Mouse (Mus musculus): ENCODE measurements around the gene Bex1. TPM values are rescaled to one million over a fixed set of nuclear protein-coding genes. Genes with fewer than 3 reads are reported as not detected.

Gene Bex1
- polyA plus RNA-seq, 1 experiment from 2014 or later: 223 TPM

DNA sequence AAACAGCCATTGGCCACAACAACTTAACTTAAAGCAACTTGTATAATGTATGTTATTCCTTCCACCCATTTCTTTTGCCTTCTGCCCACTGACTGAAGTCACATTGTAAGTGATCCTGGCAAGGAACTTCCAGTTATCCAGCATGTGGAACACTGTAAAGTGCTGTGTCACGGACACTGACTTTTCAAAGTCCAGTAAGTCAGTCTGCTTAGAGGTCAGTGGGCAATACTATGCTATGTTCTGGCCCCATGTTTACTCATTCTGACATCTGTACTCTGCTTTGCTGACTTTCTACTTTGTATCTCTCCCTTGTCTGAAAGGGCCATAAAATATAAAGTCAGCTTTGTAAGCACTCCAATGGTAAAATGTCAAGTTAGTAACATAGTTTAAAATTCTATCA is 32.2 kb downstream of the Bex1 start:
- Histone ChIP-seq H3K27ac (ENCODE audit: low read length) (no peak overlapping the region), H3K4me3 (replicated peaks; ENCODE audit: low read length) (no peak overlapping the region), H3K36me3 (ENCODE audit: control insufficient read depth, insufficient read depth) (no peaks in the 10 kb centered on the region), H3K27me3 (replicated peaks; ENCODE audit: control insufficient read depth, insufficient read depth, low read length) (no peaks in the 10 kb centered on the region; the same call in 1 of the 2 replicates), H3K4me1 (replicated peaks; ENCODE audit: control insufficient read depth, insufficient read depth, low read length) (no peaks in the 10 kb centered on the region), H3K4me2 (ENCODE audit: low read length) (no peak overlapping the region), H3K9ac (replicated peaks; ENCODE audit: low read depth, low read length) (no peak overlapping the region), H3K9me3 (ENCODE audit: control insufficient read depth, low read length) (no peaks in the 10 kb centered on the region)
- WGBS: 79% methylated on average over 1 of the region's 1 CpGs
- ATAC-seq: no peak

DNA sequence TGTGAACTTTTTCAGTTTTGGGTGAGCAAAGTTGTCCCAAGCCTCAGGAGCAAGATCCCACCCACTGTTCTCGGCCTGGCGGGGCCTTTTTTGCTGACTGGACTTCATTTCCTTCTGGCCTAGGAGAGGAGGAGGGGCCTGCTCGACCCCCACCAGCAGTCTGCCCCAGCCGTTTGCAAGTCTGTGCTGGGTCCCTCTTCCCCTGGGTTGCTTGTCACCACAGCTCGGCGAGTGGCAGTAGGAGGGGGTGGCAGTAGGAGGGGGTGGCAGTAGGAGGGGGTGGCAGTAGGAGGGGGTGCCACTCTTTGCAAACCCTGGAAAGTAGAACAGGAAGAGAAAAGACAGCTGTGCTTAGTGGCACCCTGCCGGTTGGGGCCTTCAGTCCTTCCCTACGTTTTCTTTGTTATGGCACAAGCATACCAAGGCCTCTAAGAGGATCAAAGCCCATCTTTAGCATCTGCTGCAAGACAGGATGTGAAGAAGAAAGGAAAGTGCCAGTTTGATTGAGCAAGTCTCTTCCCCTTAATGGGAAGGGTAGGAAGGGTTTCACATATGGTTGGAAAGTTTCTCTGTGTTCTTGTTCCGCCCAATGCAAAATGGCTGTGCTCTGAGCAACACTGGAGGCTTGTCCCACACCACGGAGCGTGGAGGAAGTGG is 34.3 kb downstream of the Bex1 start:
- Histone ChIP-seq H3K27me3 (replicated peaks; ENCODE audit: control insufficient read depth, insufficient read depth, low read length) (no peaks in the 10 kb centered on the region; the same call in 1 of the 2 replicates), H3K4me3 (replicated peaks; ENCODE audit: low read length) (no peak overlapping the region), H3K9me3 (ENCODE audit: control insufficient read depth, low read length) (no peaks in the 10 kb centered on the region), H3K36me3 (ENCODE audit: control insufficient read depth, insufficient read depth) (no peaks in the 10 kb centered on the region), H3K27ac (ENCODE audit: low read length) (no peak overlapping the region), H3K4me1 (replicated peaks; ENCODE audit: control insufficient read depth, insufficient read depth, low read length) (no peaks in the 10 kb centered on the region), H3K9ac (replicated peaks; ENCODE audit: low read depth, low read length) (no peak overlapping the region), H3K4me2 (ENCODE audit: low read length) (no peak overlapping the region)
- ATAC-seq: no peak
- 23% methylated on average over 11 of the region's 11 CpGs for WGBS

DNA sequence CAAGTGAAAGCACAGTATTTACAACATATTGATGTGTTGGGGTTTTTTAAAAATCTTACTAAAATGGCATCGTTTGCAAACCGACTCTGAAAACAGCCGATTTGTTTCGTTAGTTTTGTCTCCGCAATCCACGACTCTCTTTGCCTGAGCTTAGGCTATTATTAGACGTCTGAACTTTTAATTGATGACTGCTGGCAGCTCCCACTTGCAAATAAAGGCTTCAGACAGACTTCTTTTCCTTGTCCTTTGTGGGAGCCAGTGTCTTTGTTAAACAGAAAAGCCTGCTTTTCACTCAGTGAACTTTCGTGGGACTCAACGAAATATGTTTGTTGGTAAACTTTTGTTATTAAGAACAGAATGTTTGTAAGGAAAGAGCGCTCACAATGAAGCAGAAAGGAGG is 42.5 kb downstream of the Bex1 start:
- Histone ChIP-seq H3K27ac (ENCODE audit: low read length) (0 out of 2 replicates have a peak overlapping the region, but pooled peaks have one; percentile 33), H3K9ac (replicated peaks; ENCODE audit: low read depth, low read length) (0 out of 2 replicates have a peak overlapping the region, but pooled peaks have one; percentile 41), H3K9me3 (ENCODE audit: control insufficient read depth, low read length) (no peaks in the 10 kb centered on the region), H3K27me3 (replicated peaks; ENCODE audit: control insufficient read depth, insufficient read depth, low read length) (no peaks in the 10 kb centered on the region), H3K36me3 (ENCODE audit: control insufficient read depth, insufficient read depth) (no peaks in the 10 kb centered on the region), H3K4me2 (ENCODE audit: low read length) (peak overlapping the region; percentile 55), H3K4me1 (replicated peaks; ENCODE audit: control insufficient read depth, insufficient read depth, low read length) (peaks cover 4% of the 10 kb centered on the region), H3K4me3 (replicated peaks; ENCODE audit: low read length) (peak overlapping the region; percentile 62)
- ATAC-seq: no peak
- 27% methylated on average over 10 of the region's 10 CpGs for WGBS

DNA sequence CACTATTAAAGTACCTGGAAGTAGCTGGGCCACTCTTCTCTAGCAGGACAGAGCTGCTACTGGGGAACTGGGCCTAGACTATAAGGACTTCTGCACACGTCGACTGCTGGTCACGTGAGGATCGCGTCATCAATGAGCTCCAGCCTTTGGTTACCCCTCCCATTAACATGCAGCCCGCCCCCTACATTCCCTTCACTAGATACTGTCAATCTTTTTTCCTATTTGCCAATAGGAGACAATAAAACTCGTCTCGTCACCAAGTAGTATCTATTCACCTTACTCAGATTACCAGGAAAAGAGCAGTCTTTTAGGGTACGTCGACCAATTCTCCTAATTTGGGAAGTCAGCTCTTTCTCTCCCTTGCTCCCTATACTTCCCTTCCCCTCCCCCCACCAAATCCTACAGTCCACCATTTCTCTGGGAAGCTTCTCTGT is 43.2 kb downstream of the Bex1 start, which contains the start of gene Tceal8:
Gene Tceal8 (minus strand): TSS at position 225 of the 434 bp plus-strand sequence.
- 8% methylated on average over 10 of the region's 10 CpGs for WGBS

DNA sequence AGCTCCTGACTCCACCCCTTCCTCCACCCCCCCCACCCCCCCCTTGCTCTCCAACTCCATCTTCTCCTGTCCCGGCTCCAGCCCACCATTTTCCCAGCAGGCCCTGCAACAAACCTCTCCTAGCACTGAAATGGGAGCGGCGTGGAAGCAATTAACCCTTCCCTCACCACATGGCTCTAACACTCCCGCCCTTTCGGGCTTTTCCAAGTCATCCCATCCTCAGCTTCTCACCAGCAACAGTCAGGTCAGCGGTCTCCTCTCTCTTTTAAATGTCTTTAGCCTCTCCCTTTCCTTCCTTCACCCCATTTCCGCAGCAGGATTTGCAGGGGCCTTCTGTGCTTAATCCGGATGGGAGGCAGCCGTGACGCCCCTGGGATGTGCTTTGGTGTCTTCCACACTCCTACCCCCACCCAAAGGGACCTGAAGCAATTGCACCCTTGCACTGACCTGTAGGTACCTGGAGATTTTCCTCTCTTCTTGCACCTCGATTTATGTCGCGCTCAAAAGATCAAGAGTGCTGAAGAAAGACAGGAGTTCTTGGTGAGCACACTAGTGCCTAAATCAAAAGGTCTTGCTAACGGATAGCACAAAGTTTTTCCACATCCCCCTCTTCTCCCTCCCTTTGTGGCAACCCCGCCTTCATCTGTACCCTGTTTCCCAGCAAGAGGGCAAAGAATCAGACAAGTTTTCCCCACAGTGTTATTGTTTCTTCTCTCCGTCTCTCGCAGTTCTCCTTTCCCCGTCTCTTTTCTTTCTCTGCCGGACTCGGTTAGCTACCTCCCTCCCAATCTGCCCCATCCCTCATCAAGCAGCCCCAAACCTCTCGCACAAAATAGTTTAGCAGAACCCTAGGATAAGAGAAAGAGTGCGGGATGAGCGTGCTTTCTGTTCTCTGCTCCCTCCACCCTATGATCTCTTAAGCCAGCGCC is 43.9 kb downstream of the Bex1 start:
- H3K36me3 ChIP-seq (ENCODE audit: control insufficient read depth, insufficient read depth): no peaks in the 10 kb centered on the region
- H3K4me2 ChIP-seq (ENCODE audit: low read length): peak overlapping the region; percentile 60
- 23% methylated on average over 23 of the region's 24 CpGs for WGBS
- peak; percentile 70 for ATAC-seq
- peak overlapping the region; percentile 61 for H3K9ac ChIP-seq (replicated peaks; ENCODE audit: low read depth, low read length)
- no peaks in the 10 kb centered on the region for H3K27me3 ChIP-seq (replicated peaks; ENCODE audit: control insufficient read depth, insufficient read depth, low read length)
- H3K9me3 ChIP-seq (ENCODE audit: control insufficient read depth, low read length): no peaks in the 10 kb centered on the region
- peak overlapping the region; percentile 85 for H3K27ac ChIP-seq (ENCODE audit: low read length)
- peaks cover 4% of the 10 kb centered on the region for H3K4me1 ChIP-seq (replicated peaks; ENCODE audit: control insufficient read depth, insufficient read depth, low read length)
- peak overlapping the region; percentile 62 for H3K4me3 ChIP-seq (replicated peaks; ENCODE audit: low read length)

More for the DNA sequence above, 43.2 kb downstream of the Bex1 start, which contains the start of gene Tceal8:
- Histone ChIP-seq H3K9me3 (ENCODE audit: control insufficient read depth, low read length) (no peaks in the 10 kb centered on the region), H3K4me3 (replicated peaks; ENCODE audit: low read length) (peak within 1 kb of the TSS; percentile 62), H3K27me3 (replicated peaks; ENCODE audit: control insufficient read depth, insufficient read depth, low read length) (no peaks in the 10 kb centered on the region), H3K36me3 (ENCODE audit: control insufficient read depth, insufficient read depth) (no peaks in the 10 kb centered on the region), H3K27ac (ENCODE audit: low read length) (peak within 1 kb of the TSS; percentile 85), H3K4me2 (ENCODE audit: low read length) (peak within 1 kb of the TSS; percentile 60), H3K4me1 (replicated peaks; ENCODE audit: control insufficient read depth, insufficient read depth, low read length) (peaks cover 4% of the 10 kb centered on the region), H3K9ac (replicated peaks; ENCODE audit: low read depth, low read length) (peak within 1 kb of the TSS; percentile 61)
- peak; percentile 98 for ATAC-seq

DNA sequence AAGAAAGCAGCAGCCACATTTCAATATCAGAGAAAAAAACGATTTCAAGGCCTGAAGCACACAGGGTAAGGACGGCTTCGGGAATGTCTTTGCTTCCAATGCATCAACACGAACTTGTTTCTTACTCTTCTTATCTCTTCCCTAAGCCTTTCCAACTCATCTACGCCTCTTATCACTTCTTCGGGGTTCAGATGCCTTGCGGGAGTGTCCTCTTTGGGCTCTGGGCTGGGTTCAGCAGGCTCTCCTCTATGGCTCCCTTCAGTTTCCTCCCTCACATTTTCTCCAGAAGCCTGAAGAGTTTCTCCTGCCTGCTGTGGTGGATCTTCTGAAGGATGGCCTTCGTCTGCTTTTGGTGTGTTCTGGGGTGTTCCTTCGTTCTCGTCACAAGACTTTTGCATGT is 44.7 kb downstream of the Bex1 start:
- peak overlapping the region; percentile 60 for H3K4me2 ChIP-seq (ENCODE audit: low read length)
- H3K4me3 ChIP-seq (replicated peaks; ENCODE audit: low read length): peak overlapping the region; percentile 62
- ATAC-seq: no peak
- H3K27me3 ChIP-seq (replicated peaks; ENCODE audit: control insufficient read depth, insufficient read depth, low read length): no peaks in the 10 kb centered on the region
- H3K9ac ChIP-seq (replicated peaks; ENCODE audit: low read depth, low read length): no peak overlapping the region; the same call in 1 of the 2 replicates
- 64% methylated on average over 10 of the region's 10 CpGs for WGBS
- peaks cover 4% of the 10 kb centered on the region for H3K4me1 ChIP-seq (replicated peaks; ENCODE audit: control insufficient read depth, insufficient read depth, low read length)
- H3K36me3 ChIP-seq (ENCODE audit: control insufficient read depth, insufficient read depth): no peaks in the 10 kb centered on the region
- H3K9me3 ChIP-seq (ENCODE audit: control insufficient read depth, low read length): no peaks in the 10 kb centered on the region
- H3K27ac ChIP-seq (ENCODE audit: low read length): no peak overlapping the region

Small RNAs within 50 kb of the gene (microRNA-seq; reads per million reads assigned to microRNA genes)
- not detected for gene Mir6383

Other genes with a start within 250 kb of the Bex1 start
- gene Arxes2, start 221.7 kb downstream of the Bex1 start, polyA plus RNA-seq (2015; fragmentation: Nextera tagmentation; extraction: Ambion mirVana): 170 and 205 TPM in 2 replicates
- 77.2 and 105 TPM in 2 replicates for gene Arxes1, start 182.1 kb downstream of the Bex1 start, polyA plus RNA-seq (2015; fragmentation: Nextera tagmentation; extraction: Ambion mirVana)
- 579 and 667 TPM in 2 replicates for gene Bex2, start 147.3 kb downstream of the Bex1 start, polyA plus RNA-seq (2015; fragmentation: Nextera tagmentation; extraction: Ambion mirVana)
- gene Nxf3, start 130.3 kb downstream of the Bex1 start, polyA plus RNA-seq (2015; fragmentation: Nextera tagmentation; extraction: Ambion mirVana): 0.09 TPM in 1 of 2 replicates, not detected in the other
- gene Bex4, start 76.5 kb downstream of the Bex1 start, polyA plus RNA-seq (2015; fragmentation: Nextera tagmentation; extraction: Ambion mirVana): 135 and 137 TPM in 2 replicates
- gene Tceal8, start 43.2 kb downstream of the Bex1 start, polyA plus RNA-seq (2015; fragmentation: Nextera tagmentation; extraction: Ambion mirVana): 109 and 120 TPM in 2 replicates
- gene Tceal5, start 11.6 kb downstream of the Bex1 start, polyA plus RNA-seq (2015; fragmentation: Nextera tagmentation; extraction: Ambion mirVana): 14.6 and 23.0 TPM in 2 replicates
- 2.1 and 2.3 TPM in 2 replicates for gene Tceal7, start 734 bp downstream of the Bex1 start, polyA plus RNA-seq (2015; fragmentation: Nextera tagmentation; extraction: Ambion mirVana)
- gene Tceal9, start 29.6 kb upstream of the Bex1 start, polyA plus RNA-seq (2015; fragmentation: Nextera tagmentation; extraction: Ambion mirVana): 290 and 303 TPM in 2 replicates
- 522 and 568 TPM in 2 replicates for gene Bex3, start 54.7 kb upstream of the Bex1 start, polyA plus RNA-seq (2015; fragmentation: Nextera tagmentation; extraction: Ambion mirVana)